Mouse (Mus musculus) limb, embryonic 13.5 days (tissue): Measurements from ENCODE around the gene Disc1. TPM values are rescaled to one million over a fixed set of nuclear protein-coding genes. Genes with fewer than 3 reads are reported as not detected.
A peak's percentile ranks its signal among the peaks of the same experiment; 100 is the strongest.

Experiments used
- ATAC-seq: fragments of 200-750 bp; cut with Nextera tagmentation; 2 replicates; pipeline ENCODE4 v1.8.0; 2017; ENCODE audit warnings: low read depth, moderate number of reproducible peaks, moderate TSS enrichment; ENCODE audit not compliant: low FRiP score
- H3K27ac ChIP-seq: fragments of 300-500 bp; sonication (generic); 2 replicates; pipeline ENCODE4 v1.5.1; 2015; ENCODE audit warnings: inconsistent platforms, mild to moderate bottlenecking, moderate library complexity
- H3K27me3 ChIP-seq: fragments of 300-500 bp; sonication (generic); 2 replicates; pipeline ENCODE4 v1.6.1; 2015; ENCODE audit warnings: mild to moderate bottlenecking, inconsistent platforms
- H3K36me3 ChIP-seq: fragments of 300-500 bp; sonication (generic); 2 replicates; pipeline ENCODE4 v1.6.1; 2015; ENCODE audit warnings: inconsistent platforms, mild to moderate bottlenecking, moderate library complexity
- H3K4me1 ChIP-seq: fragments of 300-500 bp; sonication (generic); 2 replicates; pipeline ENCODE4 v1.6.1; 2015; ENCODE audit warnings: inconsistent platforms
- H3K4me2 ChIP-seq: fragments of 300-500 bp; sonication (generic); replicated peaks from 2 replicates; pipeline ENCODE4 v1.6.1; 2015; ENCODE audit warnings: inconsistent platforms, mild to moderate bottlenecking, moderate library complexity
- H3K4me3 ChIP-seq: fragments of 300-500 bp; sonication (generic); 2 replicates; pipeline ENCODE4 v1.5.1; 2015; ENCODE audit warnings: moderate library complexity, mild to moderate bottlenecking, inconsistent platforms
- H3K9ac ChIP-seq: fragments of 300-500 bp; sonication (generic); 2 replicates; pipeline ENCODE4 v1.6.1; 2015; ENCODE audit warnings: mild to moderate bottlenecking, inconsistent platforms
- H3K9me3 ChIP-seq: fragments of 300-500 bp; sonication (generic); 2 replicates; pipeline ENCODE4 v1.6.1; 2016; ENCODE audit warnings: inconsistent platforms
- WGBS: fragments of 180-500 bp; shearing (Covaris S2); methylation state at CpG from one replicate; pipeline ENCODE4 v1.1.7; 2015; 5-methylcytosine and 5-hydroxymethylcytosine counted together
- polyA plus RNA-seq: library from polyadenylated mRNA; unstranded; fragments of >200 nt; fragmentation: Nextera tagmentation; extraction: Ambion mirVana; gene quantifications from 2 replicates; pipeline ENCODE4 v1.2.1, GENCODE M21; 2015

Disc1 gene
- polyA plus RNA-seq, 1 experiment from 2014 or later, result 2.9 TPM

- no peaks in the 10 kb centered on the region for H3K36me3 ChIP-seq
- peak overlapping the region; percentile 23 for H3K4me3 ChIP-seq
- H3K4me2 ChIP-seq, result peak overlapping the region; percentile 58
- peak overlapping the region; percentile 43 for H3K9ac ChIP-seq
- WGBS, result 16% methylated on average over 22 of the region's 22 CpGs
- peak overlapping the region; percentile 58; the same call in 1 of the 2 replicates for H3K27ac ChIP-seq
- no peaks in the 10 kb centered on the region for H3K9me3 ChIP-seq
- H3K27me3 ChIP-seq, result 0 out of 2 replicates have a peak, but pooled peaks cover 6% of the 10 kb centered on the region
- peak; percentile 40; the same call in 1 of the 2 replicates for ATAC-seq
- peaks cover 26% of the 10 kb centered on the region for H3K4me1 ChIP-seq
Measured at GRCm38 (mm10) chr8:125235898-125236835, 182.2 kb downstream of the Disc1 start.

GRCm38 (mm10) chr8:125240763-125241162 lies 186.8 kb downstream of the Disc1 start:
- no peak overlapping the region for H3K27ac ChIP-seq
- peaks cover 55% of the 10 kb centered on the region for H3K4me1 ChIP-seq
- WGBS, result 61% methylated on average over 4 of the region's 4 CpGs
- no peak overlapping the region for H3K4me3 ChIP-seq
- H3K9ac ChIP-seq, result no peak overlapping the region
- 0 out of 2 replicates have a peak, but pooled peaks cover 4% of the 10 kb centered on the region for H3K27me3 ChIP-seq
- H3K4me2 ChIP-seq, result no peak overlapping the region
- no peak for ATAC-seq
- no peaks in the 10 kb centered on the region for H3K36me3 ChIP-seq
- H3K9me3 ChIP-seq, result no peaks in the 10 kb centered on the region

- no peak overlapping the region for H3K27ac ChIP-seq
- ATAC-seq, result peak; percentile 62; the same call in 1 of the 2 replicates
Measured at GRCm38 (mm10) chr8:125242382-125242781, 188.4 kb downstream of the Disc1 start.

GRCm38 (mm10) chr8:125242921-125243320 lies 188.9 kb downstream of the Disc1 start:
- Histone ChIP-seq H3K9me3 (no peaks in the 10 kb centered on the region), H3K27ac (no peak overlapping the region; the same call in 1 of the 2 replicates), H3K4me1 (peaks cover 44% of the 10 kb centered on the region), H3K4me2 (peak overlapping the region; percentile 32), H3K4me3 (no peak overlapping the region), H3K27me3 (0 out of 2 replicates have a peak, but pooled peaks cover 4% of the 10 kb centered on the region), H3K9ac (no peak overlapping the region), H3K36me3 (no peaks in the 10 kb centered on the region)
- no peak for ATAC-seq
- WGBS, result 17% methylated on average over 4 of the region's 4 CpGs

More at GRCm38 (mm10) chr8:125242382-125242781, 188.4 kb downstream of the Disc1 start:
- WGBS, result 19% methylated on average over 10 of the region's 10 CpGs
- H3K9ac ChIP-seq, result no peak overlapping the region
- H3K9me3 ChIP-seq, result no peaks in the 10 kb centered on the region
- no peaks in the 10 kb centered on the region for H3K36me3 ChIP-seq
- H3K27me3 ChIP-seq, result 0 out of 2 replicates have a peak, but pooled peaks cover 4% of the 10 kb centered on the region
- peaks cover 44% of the 10 kb centered on the region for H3K4me1 ChIP-seq
- peak overlapping the region; percentile 32 for H3K4me2 ChIP-seq
- H3K4me3 ChIP-seq, result no peak overlapping the region

- no peak for ATAC-seq
- Histone ChIP-seq H3K27ac (no peak overlapping the region), H3K36me3 (no peaks in the 10 kb centered on the region), H3K27me3 (no peaks in the 10 kb centered on the region), H3K4me3 (no peak overlapping the region), H3K9ac (no peak overlapping the region), H3K9me3 (no peaks in the 10 kb centered on the region), H3K4me2 (no peak overlapping the region), H3K4me1 (peaks cover 29% of the 10 kb centered on the region)
- WGBS, result 40% methylated on average over 7 of the region's 7 CpGs
Measured at GRCm38 (mm10) chr8:125246737-125247292, 192.8 kb downstream of the Disc1 start.

DNA sequence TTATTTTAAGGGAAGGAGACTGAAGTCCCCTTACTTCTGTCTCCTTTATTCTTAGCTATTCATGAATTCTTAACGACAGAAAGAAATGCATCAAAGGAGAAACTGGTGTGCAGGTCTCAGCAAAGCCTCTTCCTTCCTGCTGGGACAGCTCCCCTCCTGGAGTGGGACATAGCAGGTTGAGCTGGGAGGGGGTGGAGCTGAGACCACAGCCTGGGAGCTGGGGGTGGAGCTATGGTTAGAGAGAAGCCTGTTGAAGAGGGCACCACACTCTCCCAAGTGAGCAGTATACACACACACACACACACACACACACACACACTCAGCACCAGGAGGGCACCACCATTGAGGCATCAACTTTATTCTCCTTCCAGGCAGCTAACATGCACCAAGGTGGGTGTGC lies 193.4 kb downstream of the Disc1 start:
- WGBS, result 0% methylated on average over 1 of the region's 1 CpGs

GRCm38 (mm10) chr8:125252946-125253345 lies 199.0 kb downstream of the Disc1 start:
- Histone ChIP-seq H3K4me2 (no peak overlapping the region), H3K4me3 (no peak overlapping the region), H3K9ac (no peak overlapping the region), H3K27me3 (no peaks in the 10 kb centered on the region), H3K9me3 (no peaks in the 10 kb centered on the region), H3K27ac (no peak overlapping the region), H3K4me1 (peaks cover 27% of the 10 kb centered on the region), H3K36me3 (no peaks in the 10 kb centered on the region)
- no peak for ATAC-seq
- WGBS, result 97% methylated on average over 4 of the region's 4 CpGs

More for the DNA sequence above, 193.4 kb downstream of the Disc1 start:
- H3K4me1 ChIP-seq, result peaks cover 23% of the 10 kb centered on the region
- H3K4me2 ChIP-seq, result no peak overlapping the region
- H3K27ac ChIP-seq, result no peak overlapping the region
- no peak overlapping the region for H3K4me3 ChIP-seq
- H3K9ac ChIP-seq, result no peak overlapping the region
- no peaks in the 10 kb centered on the region for H3K9me3 ChIP-seq
- H3K36me3 ChIP-seq, result no peaks in the 10 kb centered on the region
- ATAC-seq, result peak; percentile 21; the same call in 1 of the 2 replicates
- H3K27me3 ChIP-seq, result no peaks in the 10 kb centered on the region

DNA sequence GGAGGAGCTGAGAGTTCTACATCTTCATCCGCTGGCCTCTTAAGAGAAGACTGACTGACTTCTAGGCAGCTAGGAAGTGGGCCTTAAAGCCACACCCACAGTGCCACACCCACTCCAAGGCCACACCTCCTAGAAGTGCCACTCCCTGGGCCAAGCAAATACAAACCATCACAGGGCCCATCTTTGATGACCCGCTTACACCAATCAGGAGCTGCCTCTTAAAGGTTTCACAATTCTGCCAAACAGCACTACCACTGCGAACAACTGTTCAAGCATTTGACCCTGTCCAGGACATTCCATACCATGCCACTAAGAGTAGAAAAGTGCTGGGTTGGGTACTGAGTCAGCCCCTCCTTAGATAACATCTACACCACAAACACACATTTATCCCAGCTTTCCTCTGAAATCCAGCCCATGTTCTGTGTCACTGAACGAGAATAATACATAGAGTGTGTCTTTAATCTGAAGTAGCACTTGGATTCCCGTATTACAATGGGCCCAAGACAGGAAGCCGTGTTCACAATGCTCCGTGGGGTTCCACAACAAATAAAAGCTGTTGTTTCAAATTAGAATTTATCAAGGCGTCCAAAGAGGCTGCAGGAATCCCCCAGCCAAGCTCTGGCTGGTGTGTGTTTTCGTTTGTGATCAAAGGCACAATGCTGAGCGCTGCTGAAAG lies 199.6 kb downstream of the Disc1 start:
- H3K36me3 ChIP-seq, result no peaks in the 10 kb centered on the region
- peak overlapping the region; percentile 43 for H3K4me3 ChIP-seq
- H3K9ac ChIP-seq, result no peak overlapping the region
- 42% methylated on average over 10 of the region's 10 CpGs for WGBS
- peak overlapping the region; percentile 86; the same call in 1 of the 2 replicates for H3K27ac ChIP-seq
- H3K4me2 ChIP-seq, result peak overlapping the region; percentile 73
- H3K27me3 ChIP-seq, result no peaks in the 10 kb centered on the region
- H3K9me3 ChIP-seq, result no peaks in the 10 kb centered on the region
- H3K4me1 ChIP-seq, result peaks cover 28% of the 10 kb centered on the region
- ATAC-seq, result no peak

DNA sequence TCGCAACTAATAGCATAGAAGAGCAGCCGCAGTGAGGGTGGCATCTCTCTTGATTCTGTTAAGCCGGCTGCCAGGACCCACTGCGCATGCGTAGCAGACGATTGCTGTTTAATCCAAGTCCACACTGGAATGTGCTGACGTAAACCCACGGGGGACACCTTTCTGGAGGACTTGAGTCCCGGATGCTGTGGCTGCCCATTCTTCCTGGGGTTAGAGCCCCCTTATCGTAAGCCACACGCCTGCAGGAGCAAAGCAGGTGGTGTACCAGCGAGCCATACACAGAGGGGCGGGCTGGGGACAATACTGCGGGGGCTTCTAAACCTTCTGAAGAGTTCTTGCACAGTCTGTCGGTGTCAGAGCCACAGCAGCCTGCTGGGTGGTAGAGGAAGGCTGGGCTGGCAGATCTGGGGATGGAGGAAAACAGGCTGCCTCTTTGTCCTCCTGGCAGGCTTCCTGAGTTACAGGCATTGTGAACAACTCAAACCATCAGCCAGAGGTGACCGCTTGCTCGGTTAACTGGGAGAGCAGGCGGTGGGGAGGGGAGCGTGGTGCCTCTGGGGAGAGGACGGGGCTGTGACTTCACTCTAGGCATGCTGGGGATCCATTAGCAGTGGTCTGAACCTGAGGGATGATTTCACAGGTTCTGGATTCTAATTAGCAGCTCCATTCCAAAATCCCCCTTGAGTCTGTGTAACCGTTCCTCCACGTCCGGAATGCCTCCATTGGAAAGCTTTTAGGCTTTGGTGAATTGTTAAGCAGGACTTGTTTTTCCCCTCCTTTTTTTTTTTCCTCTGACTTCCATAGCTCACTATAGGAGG lies 200.4 kb downstream of the Disc1 start:
- Histone ChIP-seq H3K4me1 (peaks cover 31% of the 10 kb centered on the region), H3K9me3 (no peaks in the 10 kb centered on the region), H3K4me3 (peak overlapping the region; percentile 43), H3K9ac (peak overlapping the region; percentile 50), H3K4me2 (peak overlapping the region; percentile 73), H3K27me3 (no peaks in the 10 kb centered on the region), H3K36me3 (no peaks in the 10 kb centered on the region), H3K27ac (peak overlapping the region; percentile 86)
- 15% methylated on average over 23 of the region's 23 CpGs for WGBS
- peak; percentile 78 for ATAC-seq

DNA sequence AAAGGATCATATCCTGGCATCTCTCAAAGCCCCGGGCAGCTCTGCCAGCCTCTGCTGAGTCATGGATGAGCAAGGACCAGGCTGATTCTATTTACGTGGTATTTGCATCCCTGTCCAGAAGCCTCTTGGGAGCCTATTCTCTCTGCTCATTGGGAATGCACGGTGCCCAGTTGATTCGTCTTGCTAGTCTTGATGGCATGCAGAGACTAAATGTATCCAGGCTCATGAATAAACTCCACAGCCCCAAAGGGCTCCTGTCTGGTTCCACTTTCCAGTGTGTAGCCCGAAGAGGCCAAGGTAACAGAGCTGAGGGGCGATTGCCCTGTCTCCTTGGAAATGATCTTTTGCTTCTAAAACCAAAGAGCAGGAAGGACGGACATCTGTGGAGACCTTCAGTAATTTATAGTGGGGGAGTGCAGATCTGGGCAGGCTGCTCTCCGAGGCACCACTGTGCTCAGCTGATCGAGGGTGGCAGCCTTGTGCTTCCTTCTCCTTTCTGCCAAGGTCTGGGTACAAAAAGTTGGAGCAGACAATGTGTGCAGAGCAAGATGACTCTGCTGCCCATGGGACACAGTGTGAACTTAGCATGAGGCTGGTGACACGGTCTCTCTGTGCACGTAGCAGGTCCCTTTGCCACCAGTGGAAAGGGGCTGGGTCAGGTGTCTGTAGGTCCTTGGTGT lies 201.2 kb downstream of the Disc1 start:
- Histone ChIP-seq H3K27ac (peak overlapping the region; percentile 86; the same call in 1 of the 2 replicates), H3K4me1 (peaks cover 31% of the 10 kb centered on the region), H3K9ac (no peak overlapping the region), H3K4me2 (peak overlapping the region; percentile 73), H3K4me3 (peak overlapping the region; percentile 43; the same call in 1 of the 2 replicates), H3K9me3 (no peaks in the 10 kb centered on the region), H3K27me3 (no peaks in the 10 kb centered on the region), H3K36me3 (no peaks in the 10 kb centered on the region)
- WGBS, result 72% methylated on average over 11 of the region's 11 CpGs
- no peak for ATAC-seq

GRCm38 (mm10) chr8:125257660-125258059 lies 203.7 kb downstream of the Disc1 start:
- Histone ChIP-seq H3K9me3 (no peaks in the 10 kb centered on the region), H3K27ac (no peak overlapping the region), H3K4me3 (no peak overlapping the region), H3K36me3 (no peaks in the 10 kb centered on the region), H3K4me1 (peaks cover 35% of the 10 kb centered on the region), H3K4me2 (no peak overlapping the region), H3K9ac (no peak overlapping the region), H3K27me3 (no peaks in the 10 kb centered on the region)
- ATAC-seq, result no peak
- 31% methylated on average over 2 of the region's 2 CpGs for WGBS
